In the genomic region with DNA sequence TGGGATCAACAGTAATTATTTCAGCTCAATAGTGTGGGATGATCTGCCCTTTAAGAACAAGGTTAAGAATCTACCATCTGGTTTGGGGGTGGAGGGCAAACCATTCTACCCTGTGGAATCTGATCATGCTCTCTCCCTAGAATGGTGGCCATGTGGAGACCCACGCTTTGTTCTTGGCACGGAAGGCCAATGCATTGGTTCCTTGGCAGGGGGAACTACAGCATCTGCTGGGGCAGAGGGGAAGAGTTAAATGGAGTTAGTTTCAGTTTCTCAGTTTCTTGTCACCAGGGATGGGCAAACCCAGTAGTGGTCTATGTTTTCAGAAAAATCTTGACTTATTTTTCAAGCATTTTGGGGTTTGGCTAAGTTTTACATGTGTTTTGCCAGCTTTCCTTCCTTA, we compare ENCODE assay signal across 15 mouse cellular contexts.
"Had no signal": no experiment of that assay in that cellular context is flagged by ENCODE, and none has a peak within 500 bp of the region (broad histone marks: within the 10 kb centered on the region; RNA-seq: fewer than 3 reads in every experiment).

No protein-coding gene starts in this region.

- H3K27me3 ChIP-seq: limb, embryonic 15.5 days; stomach, embryonic 15.5 days had no signal

- ATAC-seq: liver, embryonic 12.5 days had no signal

- H3K27ac ChIP-seq: limb, embryonic 15.5 days; liver, embryonic 12.5 days; midbrain, embryonic 10.5 days; stomach, embryonic 15.5 days had no signal

- H3K4me1 ChIP-seq: liver, embryonic 12.5 days; stomach, embryonic 15.5 days had no signal

- H3K4me3 ChIP-seq: limb, embryonic 15.5 days; liver, embryonic 12.5 days; midbrain, embryonic 10.5 days; myocyte; stomach, embryonic 15.5 days had no signal

- H3K9me3 ChIP-seq: limb, embryonic 15.5 days; liver, embryonic 12.5 days; midbrain, embryonic 10.5 days; stomach, embryonic 15.5 days had no signal

- DNase-seq: kidney, adult 18-20 months; kidney, postnatal 10 days; lung, embryonic 14.5 days; lung, postnatal 10 days; lung, postnatal 4 days; retina, postnatal 1 day; right cerebral cortex, postnatal 4 days; spleen, adult 18-20 months; thymus, adult 2 months; thymus, postnatal 25 days had no signal

- H3K36me3 ChIP-seq: limb, embryonic 15.5 days; liver, embryonic 12.5 days; midbrain, embryonic 10.5 days; stomach, embryonic 15.5 days had no signal

- H3K9ac ChIP-seq: limb, embryonic 15.5 days; liver, embryonic 12.5 days; lung, embryonic 14.5 days; stomach, embryonic 15.5 days had no signal

- H3K4me2 ChIP-seq: limb, embryonic 15.5 days; liver, embryonic 12.5 days; lung, embryonic 14.5 days; stomach, embryonic 15.5 days had no signal
